Mouse (Mus musculus) kidney, postnatal 25 days (tissue): ENCODE measurements around the gene Hk1.

Source experiments
- DNase-seq, 2 experiments: peaks; one replicate each; pipeline ENCODE4 v3.0.0; 2021; ENCODE audit warnings: mixed read lengths in 2 of 2

Hk1 gene

DNA sequence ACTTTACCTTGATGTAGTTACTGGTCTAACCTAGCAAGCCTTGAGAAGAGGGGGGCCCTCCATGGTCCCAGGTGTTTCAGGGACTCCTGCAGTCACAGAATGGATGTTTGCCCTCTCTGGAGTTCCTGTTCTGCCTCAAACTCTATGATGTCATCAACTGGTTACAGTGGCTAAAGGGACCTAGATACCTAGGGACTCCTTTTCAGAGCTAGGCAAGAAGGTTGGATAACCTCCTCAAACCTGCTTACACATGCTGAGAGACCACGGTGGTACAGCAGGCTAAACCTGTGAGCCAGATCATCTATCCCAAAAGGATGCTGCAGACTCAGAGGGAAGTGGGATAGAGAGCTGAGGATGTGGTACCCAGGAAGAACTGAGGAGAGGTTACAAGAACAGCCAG is at the start of gene Hk1:
TSS of gene Hk1 (minus strand) at position 101 of the 400 bp plus-strand sequence.
- no peak for DNase-seq

DNA sequence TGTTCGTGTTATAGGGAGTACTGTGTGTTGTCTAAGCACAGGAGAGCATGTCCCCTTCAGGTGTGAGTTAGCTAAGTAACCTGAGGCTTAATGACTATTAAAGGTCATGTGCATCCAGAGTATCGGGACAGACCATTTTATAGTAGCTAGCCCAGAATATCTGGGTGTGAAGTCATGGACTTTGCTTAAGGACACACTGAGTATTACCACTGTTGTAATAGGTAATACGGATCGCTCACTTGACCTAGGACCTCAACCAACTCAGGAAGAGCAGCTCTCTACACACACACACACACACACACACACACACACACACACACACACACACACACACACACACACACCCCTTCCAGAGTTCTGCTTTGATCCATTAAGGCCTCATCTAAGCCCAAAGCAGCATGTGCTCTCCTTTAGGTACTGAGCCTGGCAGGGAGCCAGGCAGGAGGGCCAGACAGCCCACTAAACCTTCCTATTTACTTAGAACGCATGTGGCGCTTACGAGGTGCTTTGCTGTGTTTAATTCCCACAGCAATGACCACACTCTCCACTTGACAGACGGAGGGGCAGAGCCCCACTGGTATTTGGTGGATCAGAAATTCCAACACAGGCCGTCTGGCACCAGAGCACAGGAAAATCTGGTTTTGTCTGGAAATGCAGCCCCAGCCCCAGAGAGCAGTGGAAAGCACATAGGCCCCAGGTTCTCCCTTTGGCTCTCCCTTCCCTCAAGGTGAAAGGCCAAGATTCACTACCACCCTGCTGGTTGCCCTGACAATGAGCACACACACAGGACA is 45.6 kb upstream of the Hk1 start:
- DNase-seq, result peak; percentile 2 to 41

- peak; percentile 20 to 56 for DNase-seq
These were observed 42.5 kb upstream of the Hk1 start, which contains the start of gene Hkdc1 for GRCm38 (mm10) chr10:62422255-62422654. Hkdc1 (minus strand) TSS chr10:62422491.

GRCm38 (mm10) chr10:62421127-62421526 is 41.4 kb upstream of the Hk1 start:
- no peak for DNase-seq

DNA sequence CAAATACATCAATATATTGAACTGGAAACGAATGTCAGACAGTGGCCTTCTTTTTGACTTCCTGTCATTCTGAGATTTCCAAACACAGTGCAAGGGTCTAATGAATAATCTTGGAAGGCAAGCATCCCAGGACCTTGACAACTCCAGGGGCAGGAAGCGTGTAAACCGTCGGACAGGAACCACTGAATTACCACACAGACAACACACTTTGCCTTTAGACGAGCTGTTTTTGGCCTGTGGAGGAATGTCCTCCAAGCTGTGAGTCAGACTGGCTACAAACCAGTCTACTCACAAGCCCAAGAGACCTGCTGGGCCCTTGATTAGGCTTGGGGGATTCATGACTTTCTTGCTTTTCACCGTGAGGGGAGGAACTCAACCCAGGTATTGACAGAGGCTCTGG is 40.7 kb upstream of the Hk1 start:
- no peak for DNase-seq

- DNase-seq, result no peak
These were observed 39.7 kb upstream of the Hk1 start for GRCm38 (mm10) chr10:62419422-62419821.

- DNase-seq, result no peak
These were observed 39.2 kb upstream of the Hk1 start for GRCm38 (mm10) chr10:62418831-62419356.

- DNase-seq, result no peak
These were observed 33.9 kb upstream of the Hk1 start for GRCm38 (mm10) chr10:62413606-62413982.

DNA sequence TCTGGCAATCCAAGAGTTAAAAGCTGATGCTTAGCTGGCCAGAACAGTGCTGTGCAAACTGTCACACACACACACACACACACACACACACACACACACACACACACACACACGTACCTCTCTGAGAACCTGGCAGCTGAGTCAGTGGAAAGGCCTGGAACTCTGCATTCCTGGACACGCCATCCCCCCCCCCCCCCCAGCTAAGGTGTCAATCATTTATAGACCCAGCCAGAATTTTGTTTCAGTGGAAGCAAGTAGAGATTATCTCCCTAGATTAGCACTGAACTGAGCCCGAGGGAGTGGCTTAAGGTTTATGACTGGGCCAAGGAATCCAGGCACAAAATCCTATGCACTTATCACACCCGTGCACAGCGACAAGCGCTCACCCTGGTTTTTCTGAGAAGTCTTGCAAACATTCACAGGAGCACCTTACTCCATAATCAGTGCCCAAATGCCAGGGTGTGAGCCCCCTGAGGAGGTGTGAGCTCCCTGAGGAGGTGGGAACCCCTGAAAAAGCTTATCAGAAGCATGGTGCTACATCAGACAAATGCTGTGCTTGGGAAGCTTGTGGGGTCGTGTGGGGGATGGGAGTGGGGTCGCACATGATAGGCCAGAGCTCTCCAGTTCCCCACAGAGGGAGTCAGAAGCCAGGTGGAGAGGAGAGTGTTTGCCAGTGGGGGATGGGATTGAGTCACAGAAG is 33.3 kb upstream of the Hk1 start:
- peak; percentile 58 to 77 for DNase-seq

DNA sequence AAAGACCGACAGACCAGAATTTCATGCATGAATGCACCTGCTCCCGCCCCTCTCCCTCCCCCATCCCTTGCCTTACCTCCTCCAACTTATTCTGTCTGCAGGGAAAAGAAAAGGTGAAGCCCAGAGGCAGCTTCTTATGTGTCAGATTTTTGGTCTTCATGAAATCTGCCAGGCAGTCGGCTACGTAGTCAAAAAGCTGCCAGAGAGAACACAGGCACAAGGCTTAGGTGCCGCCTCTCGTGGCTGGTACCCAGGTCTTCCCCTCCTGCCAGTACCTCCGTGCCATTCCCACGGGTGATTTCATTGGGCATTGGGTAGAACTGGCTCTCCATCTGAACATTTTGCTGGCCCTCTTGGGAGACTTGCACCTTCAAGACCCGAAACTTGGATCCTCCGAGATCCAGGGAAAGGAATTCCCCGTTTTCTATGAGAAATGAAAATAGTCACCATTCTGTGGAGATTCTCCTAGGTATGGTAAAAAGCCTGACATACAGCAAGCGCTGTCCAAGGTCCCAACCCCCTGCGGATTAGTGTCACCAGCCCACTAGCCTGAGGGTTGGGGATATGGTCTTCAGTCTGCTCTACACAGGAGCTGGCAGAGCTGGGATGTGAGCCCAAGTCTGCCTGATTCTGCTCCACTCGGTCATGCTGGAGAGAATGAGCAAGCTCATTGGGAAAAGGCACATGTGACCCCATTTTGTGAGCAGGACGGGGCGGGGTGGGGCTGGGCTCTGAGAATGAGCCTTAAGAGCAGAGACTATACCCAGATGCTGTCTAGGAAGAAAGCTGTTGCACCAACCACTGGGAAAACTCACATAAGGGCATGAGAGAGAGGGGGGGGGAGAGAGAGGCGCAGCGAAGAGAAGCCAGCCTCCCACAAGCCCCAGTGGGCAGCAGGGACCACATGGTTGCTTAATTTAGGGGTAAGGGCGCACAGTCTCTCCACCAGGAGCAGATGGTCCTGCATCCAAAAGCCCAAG is 32.0 kb upstream of the Hk1 start:
- DNase-seq, result no peak

- DNase-seq, result peak; percentile 65 to 73
These were observed 31.2 kb upstream of the Hk1 start for GRCm38 (mm10) chr10:62410943-62411342.

DNA sequence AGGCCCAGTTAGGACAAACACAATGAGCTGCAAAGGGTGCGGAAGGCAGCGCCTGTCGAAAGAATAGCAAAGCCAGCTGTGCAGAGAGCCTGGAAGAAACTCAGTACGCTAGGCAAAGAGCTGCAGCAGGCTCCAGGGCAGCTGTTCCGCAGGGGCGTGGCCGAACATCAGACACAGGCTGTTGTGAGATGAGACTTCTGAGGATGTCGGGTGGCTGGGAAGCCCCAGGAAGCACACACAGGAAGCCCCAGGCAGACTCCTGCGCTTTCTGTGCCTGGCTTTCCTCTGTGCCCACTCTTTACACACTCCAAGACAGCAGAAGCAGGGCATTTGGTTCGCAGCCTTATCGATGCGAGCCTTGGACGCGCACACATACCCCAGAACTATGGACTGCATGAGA is 25.2 kb upstream of the Hk1 start:
- DNase-seq, result peak in 1 of 2 experiments; percentile 40

DNA sequence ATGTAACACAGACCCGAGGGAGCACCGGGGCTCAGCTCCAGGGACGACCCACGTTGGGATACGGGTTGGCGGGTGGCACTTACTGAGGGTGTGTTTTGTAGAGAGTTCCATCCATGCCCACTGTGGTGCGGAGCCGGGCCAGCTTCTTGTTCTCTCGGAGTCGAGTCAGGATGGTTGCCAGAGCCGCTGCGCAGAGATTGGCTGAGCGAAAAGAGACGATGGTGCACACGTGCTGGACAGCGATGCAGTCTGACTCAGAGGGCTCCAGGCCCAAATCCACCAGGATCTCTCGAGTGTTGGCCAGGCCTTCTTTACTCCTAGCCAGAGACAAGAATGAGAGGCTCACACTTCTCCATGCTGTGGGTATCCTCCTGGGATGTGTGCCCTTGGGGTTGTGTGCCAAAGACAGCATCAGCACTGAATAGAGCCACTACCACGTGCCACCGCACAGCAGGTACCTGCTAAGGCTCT is 22.0 kb upstream of the Hk1 start:
- DNase-seq, result no peak

DNA sequence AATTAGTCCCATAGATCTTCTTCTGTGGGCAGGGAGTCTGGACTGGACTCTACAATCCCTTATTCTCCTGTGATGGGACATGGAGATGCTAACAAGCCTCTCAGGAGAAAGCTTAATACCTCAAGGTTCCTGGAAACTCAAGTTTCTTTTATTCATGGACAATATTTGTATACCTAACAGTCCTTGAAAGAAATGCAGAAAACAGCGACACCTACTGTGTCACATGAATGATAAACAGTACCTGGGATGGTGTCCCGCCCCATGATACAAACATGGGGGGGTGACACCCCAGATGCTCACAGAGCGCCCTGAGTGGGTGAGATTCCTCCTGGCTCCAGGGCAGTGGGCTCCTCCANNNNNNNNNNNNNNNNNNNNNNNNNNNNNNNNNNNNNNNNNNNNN is 3.3 kb upstream of the Hk1 start:
- peak in 1 of 2 experiments; percentile 20 for DNase-seq

DNA sequence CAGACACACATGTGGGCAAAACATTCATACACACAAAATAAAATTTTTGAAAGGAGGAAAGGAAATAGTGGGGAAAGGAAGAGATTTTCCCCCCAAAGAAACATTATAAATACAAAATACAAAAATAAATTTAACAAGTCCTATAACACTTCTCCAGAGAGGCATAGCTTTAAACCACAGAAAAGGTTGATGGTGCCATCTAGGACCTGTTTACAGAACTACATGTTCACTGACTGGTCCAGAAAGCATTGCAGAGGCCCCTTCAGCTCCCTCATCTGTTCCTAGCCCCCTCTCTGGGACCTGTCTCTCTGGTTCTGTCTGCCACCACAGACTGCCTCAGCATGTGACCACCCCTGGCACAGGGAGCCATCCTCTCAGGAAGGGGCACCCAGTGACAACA is 1.2 kb upstream of the Hk1 start:
- DNase-seq, result no peak

GRCm38 (mm10) chr10:62358827-62359226 is 20.9 kb downstream of the Hk1 start:
- DNase-seq, result peak in 1 of 2 experiments; percentile 12

GRCm38 (mm10) chr10:62356105-62356730 is 23.5 kb downstream of the Hk1 start:
- DNase-seq, result no peak

- no peak for DNase-seq
These were observed 34.6 kb downstream of the Hk1 start for GRCm38 (mm10) chr10:62345147-62345546.

- DNase-seq, result no peak
These were observed 35.5 kb downstream of the Hk1 start for GRCm38 (mm10) chr10:62344004-62344752.

DNA sequence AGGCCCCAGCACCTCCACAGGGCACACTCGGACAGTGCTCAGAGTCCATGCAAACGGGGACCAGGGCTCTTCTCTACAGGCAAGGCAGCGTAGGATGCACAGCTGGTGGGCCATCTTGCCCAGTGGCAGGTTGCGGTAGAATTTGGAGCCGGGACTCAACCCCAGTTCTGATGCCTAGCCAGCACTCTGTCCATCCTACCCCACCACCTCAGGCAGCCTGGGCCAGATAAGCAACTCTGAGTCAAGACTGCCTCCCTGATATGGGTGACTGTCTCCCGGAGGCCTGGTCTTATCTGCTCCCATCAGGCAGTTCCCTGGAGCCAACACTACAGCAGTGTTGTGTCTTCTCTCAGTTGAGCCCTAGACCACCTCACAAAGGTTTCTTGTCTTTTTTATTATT is 37.2 kb downstream of the Hk1 start:
- no peak for DNase-seq

DNA sequence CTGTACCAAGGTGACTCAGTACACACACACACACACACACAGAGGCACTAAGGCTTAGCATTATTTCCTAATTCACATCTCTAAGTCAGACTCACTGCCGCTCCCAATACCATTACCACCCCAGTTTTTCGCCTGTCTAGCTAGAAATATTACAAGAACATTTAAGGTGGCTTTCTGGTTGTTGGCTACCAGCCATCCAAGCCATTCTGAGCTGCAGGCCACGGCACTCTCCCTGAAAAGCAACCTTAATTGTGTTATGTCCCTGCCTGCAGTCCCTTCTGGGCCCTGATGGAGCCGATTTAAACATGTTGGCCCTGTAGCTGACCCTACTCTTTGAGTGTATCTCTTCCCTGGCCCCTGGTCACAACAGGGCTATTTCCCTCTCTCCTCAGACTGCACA is 37.8 kb downstream of the Hk1 start:
- no peak for DNase-seq
